Mouse (Mus musculus) right cerebral cortex, postnatal 4 days (tissue): Measurements from ENCODE around the gene Il10.

Experiments used
- DNase-seq: peaks from one replicate; pipeline ENCODE4 v3.0.0-alpha.2; 2022

The Il10 gene

GRCm38 (mm10) chr1:131050011-131050410, 30.4 kb downstream of the Il10 start:
- DNase-seq = no peak

DNA sequence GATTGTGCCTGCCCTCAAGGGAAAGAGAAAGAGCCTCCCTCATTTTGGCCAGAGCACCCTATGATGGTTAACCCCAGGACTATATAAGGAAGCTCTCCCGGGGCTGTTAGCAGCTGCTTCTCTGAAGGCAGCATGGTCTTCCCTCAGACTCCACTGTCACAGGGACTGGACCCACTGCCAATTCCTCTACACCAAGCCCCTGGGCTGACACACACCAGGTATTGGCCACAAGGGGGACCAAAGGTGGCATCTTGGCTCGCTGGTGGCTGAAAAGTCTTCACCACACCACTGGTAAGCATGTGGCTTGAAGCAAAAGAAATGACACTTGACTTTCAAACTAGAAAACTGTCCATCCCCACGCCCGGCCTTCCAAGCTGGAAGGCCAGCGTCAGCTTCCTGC, 31.0 kb downstream of the Il10 start:
- no peak for DNase-seq

DNA sequence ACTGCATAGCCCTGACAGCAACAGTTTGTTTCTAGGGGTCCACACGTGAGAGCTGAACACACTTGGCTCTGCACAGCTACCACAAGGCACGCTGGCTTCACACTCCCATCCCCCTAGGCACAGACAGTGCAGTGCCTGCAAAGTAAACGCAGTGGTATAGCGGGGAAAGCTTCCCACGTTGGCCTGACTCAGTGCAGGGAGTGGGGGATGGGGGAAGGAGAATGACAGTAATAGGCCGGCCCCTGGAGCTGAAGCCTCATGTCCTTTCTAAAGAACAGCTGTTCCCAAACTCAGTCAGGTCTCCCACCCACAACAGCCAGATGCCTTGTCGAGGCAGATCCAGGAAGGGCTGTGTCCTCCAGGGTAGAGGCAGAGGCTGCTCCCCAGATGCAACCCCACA, 31.4 kb downstream of the Il10 start:
- DNase-seq = no peak

DNA sequence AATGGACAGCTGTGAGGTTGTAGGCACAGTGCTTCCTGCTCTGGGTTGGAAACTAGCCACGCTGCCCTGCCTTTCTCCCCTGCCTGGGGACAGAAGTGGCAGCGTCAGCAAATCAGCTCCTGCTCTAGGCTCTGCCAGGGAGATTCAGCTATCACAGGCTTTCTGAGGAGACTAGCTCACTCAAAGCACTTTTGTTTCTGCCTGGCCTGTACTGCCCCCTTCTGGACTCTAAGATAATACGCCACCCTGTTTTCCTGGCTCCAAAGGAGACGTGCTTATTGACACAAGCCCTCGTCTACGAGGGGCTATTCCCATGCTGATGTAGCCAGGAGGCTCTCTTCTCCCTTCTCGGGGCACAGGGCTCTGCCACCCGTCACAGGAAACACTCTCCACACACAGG, 33.6 kb downstream of the Il10 start:
- DNase-seq = peak; percentile 53

DNA sequence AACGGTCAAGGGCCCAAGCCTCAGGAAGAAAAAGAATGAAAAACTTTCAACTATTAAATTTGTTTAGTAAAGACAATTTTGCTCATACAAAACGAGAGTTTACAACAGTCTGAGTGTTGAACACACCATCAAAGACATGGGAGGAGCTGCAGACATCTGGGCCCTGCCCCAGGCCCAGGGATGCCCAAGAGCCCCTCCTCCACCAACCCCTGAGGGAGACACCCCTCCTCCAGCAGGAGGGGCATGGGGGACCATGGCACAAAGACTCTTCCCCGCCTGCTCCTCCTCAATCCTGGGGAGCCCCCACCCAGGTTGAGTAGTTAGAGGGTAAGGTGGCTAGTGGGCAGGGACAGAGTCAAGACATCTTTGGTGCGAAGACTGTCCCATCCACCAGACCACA, 34.0 kb downstream of the Il10 start:
- no peak for DNase-seq

DNA sequence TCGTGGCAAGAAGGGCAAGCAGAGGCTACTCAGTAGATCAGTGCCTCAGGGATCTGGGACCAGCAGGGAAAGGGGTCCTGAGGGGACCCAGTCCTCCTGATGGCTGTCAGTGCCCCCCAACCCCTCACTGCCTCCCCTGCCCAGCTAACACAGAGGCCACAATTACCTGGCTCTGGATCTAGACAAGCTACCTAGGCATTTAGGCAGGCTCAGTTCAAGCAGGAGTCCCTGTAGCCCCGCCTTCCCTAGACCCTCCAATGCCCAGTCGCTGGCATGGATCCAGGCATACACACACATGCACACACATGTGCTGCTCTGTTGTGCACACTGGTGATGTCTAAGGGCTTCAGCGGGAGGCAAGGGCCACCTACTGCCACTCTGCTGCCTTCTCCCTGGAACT, 34.6 kb downstream of the Il10 start:
- DNase-seq = no peak

GRCm38 (mm10) chr1:131058431-131058830, 38.8 kb downstream of the Il10 start:
- DNase-seq = no peak

DNA sequence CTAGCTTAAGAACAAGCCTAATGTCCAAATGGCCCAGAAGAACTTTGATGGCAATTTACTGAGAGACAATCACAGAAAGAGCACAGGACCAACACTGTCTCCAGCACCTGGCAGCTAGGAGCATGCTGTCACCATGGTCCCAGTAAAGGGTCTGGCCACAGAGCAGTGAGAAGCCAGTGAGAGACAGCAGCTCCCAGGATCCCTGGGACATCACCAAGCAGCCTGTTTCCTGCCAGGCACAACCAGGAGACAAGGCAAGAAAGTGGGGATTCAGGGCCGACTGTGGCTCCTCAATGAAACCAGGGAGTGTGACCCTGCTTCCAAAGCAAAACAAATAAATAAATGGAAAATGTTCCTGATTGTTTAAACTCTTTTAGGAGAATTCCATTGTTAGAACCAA, 39.8 kb downstream of the Il10 start:
- DNase-seq = no peak

DNA sequence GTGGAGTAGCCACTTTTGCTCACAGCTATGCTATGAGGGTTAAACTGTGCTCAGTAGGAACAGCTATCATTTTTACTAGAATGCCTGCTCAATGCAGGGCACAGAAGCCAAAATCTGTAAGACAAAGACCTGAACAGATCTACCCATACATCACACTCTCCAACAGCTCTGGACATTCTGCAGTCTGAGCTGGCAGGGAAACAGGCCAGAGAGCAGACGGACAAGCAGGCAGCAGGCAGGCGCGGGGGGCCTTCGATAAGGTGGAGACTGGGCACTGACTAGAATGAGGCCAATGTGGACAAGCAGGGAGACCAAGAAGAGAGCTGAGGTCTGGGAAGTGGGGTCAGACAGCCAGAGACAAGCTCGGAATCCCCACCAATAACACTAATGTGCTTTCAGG, 40.2 kb downstream of the Il10 start:
- DNase-seq = no peak

GRCm38 (mm10) chr1:131060290-131061253, 40.9 kb downstream of the Il10 start:
- DNase-seq = peak; percentile 51

- DNase-seq = no peak
Measured at GRCm38 (mm10) chr1:131061740-131062254, 42.2 kb downstream of the Il10 start.

- DNase-seq = no peak
Measured at GRCm38 (mm10) chr1:131062821-131063220, 43.2 kb downstream of the Il10 start.

DNA sequence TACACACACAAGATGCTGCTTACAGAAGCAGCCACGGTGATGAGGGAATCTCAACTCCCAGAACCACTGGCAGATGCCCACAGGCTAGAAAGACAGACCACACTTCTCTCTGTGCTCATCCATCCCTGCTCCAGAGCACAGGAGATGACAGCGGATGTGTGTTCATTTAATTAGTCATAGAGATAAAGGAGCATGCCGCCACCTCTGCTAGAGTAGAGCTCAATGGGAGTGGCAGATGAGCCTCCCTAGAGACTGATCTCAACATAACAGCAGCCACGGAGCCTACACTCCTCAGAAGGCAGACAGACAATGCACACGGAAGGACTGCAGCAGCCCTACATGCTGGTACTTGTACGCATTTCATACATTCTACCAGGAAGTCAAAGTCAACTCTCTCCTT, 44.6 kb downstream of the Il10 start:
- no peak for DNase-seq

DNA sequence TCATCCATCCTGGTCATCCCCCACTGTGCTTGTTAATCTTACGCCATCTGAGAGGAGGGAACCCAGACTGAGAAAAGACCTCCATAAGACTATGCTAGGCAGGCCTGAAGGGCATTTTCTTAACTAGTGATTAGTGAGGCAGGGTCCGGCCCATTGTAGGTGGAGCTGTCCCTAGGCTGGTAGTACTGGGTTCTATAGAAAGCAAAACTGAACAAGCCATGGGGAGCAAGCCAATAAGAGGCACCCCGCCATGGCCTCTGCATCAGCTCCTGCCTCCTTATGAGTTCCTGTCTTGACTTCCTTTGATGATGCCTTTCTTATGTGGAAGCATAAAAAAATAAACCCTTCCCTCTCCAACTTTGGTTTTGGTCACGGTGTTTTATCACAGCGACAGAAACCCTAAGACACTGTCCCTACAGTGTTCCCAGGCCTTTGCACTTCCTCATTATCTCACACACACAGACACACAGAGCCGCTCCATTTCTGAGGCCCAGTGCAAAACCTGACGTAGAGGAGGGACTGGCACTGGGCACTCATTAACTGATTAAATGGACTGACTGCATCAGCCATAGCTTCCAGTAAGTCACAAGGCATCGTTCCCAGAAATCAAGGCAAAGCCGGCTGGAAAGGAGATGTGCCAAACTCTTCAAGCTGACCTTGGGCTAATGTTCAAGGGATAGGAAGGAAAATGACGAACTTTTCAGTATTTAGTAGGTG, 48.5 kb downstream of the Il10 start:
- no peak for DNase-seq

DNA sequence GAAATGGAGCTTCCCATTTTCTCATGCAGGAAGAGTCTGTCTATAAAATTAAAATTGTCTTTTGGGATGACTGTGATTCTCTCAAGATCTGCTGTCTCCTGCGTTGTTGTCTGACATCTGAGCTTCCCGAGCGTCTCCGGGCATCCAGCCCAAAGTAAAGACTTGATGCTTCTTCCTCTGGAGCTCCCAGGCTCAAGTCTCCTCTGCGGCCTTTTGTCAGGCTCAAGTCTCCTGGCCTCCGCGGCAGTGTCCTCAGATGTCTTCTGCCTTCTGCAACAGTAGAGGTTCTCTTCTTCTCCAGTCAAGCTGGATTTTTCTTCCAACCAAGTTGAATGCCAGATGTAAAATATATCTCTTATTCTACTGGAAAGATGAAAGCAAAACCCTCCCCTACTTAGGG, 49.4 kb downstream of the Il10 start:
- DNase-seq = no peak

- no peak for DNase-seq
Measured at GRCm38 (mm10) chr1:131072376-131072990, 52.8 kb downstream of the Il10 start.

- DNase-seq = peak; percentile 47
Measured at GRCm38 (mm10) chr1:131074524-131074938, 54.9 kb downstream of the Il10 start.
